Mouse (Mus musculus): ENCODE measurements around the gene Fndc5.

The Fndc5 gene

DNA sequence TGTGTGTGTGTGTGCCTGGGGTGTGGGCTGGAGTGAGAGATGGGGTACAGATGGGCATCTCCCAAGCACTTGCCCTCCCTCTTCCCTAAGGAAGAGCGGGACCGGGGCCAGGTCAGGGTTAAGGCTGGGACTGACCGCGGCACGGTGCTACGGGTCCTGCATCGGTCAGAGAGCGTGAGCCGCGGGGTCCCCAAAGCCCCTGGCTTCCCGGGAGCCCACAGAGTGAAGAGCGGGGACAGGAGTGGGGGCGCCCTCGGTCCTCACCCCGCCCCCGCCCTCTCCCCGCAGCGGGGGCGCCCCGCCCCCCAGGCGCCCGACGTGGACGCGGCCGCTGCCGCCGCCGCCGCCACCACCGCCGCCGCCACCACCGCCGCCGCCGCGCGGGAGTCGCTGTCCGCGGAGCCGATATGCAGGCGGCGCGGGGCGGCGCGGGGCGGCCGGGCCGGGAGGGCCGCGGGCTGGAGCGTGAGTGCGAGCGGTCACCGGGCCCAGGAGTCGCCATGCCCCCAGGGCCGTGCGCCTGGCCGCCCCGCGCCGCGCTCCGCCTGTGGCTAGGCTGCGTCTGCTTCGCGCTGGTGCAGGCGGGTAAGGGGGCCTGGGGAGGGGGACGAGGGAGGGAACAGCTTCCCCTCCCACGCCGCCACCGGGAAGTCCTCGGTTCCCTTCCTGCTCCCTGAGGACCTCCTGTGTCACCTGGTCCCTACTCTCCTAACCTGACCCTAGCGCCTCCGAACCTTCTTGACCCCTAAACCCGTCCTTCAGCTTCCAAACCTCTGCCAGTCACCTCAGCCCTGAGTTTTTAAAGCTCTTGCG, at the start of gene Fndc5:
TSS of gene Fndc5 (plus strand) at position 421 of the 813 bp plus-strand sequence.
- no peak for DNase-seq (ENCODE audit: low spot score in 2 of 2)

GRCm38 (mm10) chr4:129087850-129088249, 48.9 kb upstream of the Fndc5 start:
- no peak for DNase-seq (ENCODE audit: low spot score in 2 of 2)

GRCm38 (mm10) chr4:129095276-129095675, 41.5 kb upstream of the Fndc5 start:
- DNase-seq (ENCODE audit: low spot score in 2 of 2), result no peak

GRCm38 (mm10) chr4:129097006-129097405, 39.8 kb upstream of the Fndc5 start:
- no peak for DNase-seq (ENCODE audit: low spot score in 2 of 2)

DNA sequence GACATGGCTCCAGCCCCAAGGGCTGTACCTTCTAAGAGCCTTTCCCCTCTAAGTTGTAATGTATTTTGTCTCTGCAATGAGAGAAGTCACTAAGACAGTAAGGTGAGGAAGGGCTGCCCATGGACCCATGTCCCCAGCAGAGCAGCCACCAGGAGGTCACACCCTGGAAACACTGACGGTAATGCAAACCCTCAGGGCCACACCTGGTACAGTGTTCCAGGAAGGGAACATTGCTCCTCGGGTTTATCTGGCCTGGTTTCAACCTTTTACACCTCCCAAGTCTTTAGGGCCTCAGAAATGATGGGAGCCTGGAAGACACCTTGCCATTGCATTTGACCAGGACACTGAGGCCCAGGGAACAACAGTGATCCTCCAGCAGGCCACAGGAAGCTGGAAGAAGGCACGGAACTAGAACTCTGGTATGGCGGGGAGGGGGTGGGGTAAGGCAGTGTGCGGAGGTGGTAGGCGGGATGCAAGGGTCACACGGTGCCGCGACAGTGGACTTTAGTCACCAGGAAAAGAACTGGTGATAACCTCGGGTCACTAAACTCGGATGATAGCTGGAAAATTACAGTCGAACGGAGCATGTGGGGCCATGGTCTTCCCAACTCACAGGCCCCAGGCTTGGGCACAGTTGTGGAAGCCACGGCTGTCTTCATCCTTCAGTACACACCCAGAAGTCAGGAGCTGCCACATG, 34.5 kb upstream of the Fndc5 start:
- DNase-seq (ENCODE audit: low spot score in 2 of 2), result no peak

- DNase-seq (ENCODE audit: low spot score in 2 of 2), result no peak
Measured at GRCm38 (mm10) chr4:129105356-129105755, 31.4 kb upstream of the Fndc5 start, which contains the start of gene Tmem54. Gene Tmem54, plus strand, starts transcription at chr4:129105548.

DNA sequence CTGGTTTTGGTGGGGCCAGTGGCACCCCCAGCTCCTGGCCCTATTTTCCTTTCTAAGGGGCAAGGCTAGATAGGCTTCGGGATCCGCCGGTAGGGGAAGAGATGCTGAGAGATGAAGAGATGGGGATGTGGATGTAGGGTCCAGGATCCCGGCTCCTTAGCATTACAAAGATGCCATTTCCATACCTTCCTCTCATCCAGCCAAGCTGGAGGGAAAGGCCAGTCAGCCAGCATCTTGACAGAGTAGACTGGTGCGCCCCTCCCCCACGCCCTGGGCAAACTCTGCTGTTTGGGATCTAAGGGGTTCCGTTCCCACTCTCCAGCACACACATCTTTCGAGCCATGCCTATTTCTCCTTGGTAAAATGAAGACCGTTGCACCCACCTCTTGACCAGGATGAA, 30.7 kb upstream of the Fndc5 start:
- DNase-seq (ENCODE audit: low spot score in 2 of 2), result no peak

- DNase-seq (ENCODE audit: low spot score in 2 of 2), result no peak
Measured at GRCm38 (mm10) chr4:129107348-129107899, 29.4 kb upstream of the Fndc5 start.

- no peak for DNase-seq (ENCODE audit: low spot score in 2 of 2)
Measured at GRCm38 (mm10) chr4:129108624-129109023, 28.2 kb upstream of the Fndc5 start.

- no peak for DNase-seq (ENCODE audit: low spot score in 2 of 2)
Measured at GRCm38 (mm10) chr4:129110804-129111203, 26.0 kb upstream of the Fndc5 start.

- DNase-seq (ENCODE audit: low spot score in 2 of 2), result no peak
Measured at GRCm38 (mm10) chr4:129111350-129111749, 25.4 kb upstream of the Fndc5 start.

DNA sequence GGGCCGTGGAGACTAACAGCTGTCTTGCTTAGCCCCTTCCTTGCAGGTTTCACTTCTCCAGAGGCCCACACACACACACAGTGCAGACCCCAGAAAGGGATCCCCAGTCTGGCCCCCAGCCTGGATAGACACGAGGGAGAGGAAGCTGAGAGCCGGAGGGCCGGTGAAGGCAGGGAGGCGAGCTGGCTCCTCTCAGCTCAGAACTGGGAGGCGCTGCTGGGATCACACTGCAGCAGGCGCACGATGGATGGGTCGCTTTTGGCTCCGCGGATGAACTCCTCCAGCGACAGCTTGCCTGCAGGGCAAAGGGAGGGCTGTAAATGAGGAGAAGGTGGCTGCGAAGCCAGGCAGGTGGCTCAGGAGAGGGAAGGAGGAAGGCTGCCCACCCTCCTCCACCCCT, 24.6 kb upstream of the Fndc5 start:
- no peak for DNase-seq (ENCODE audit: low spot score in 2 of 2)

- DNase-seq (ENCODE audit: low spot score in 2 of 2), result peak; percentile 91 to 92
Measured at GRCm38 (mm10) chr4:129113083-129113988, 23.5 kb upstream of the Fndc5 start.

DNA sequence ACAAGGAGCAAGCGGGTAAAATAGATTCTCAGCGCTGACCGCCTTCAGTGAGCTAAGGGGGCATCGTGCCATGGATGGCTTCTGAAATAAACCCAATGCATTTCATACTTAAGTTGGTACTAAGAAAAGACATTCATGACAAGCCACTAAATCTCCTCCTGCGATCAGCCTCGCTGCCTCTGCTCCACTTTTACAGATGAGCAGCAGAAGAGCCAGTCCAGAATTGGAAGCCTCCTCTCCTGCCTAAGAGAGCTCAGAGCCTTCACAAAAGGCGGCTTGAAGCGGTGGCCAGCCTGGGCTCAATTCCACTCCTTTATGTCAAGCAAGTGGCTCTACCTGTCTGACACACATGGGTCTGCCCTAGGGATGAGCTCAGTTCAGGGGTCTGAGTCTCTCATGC, 20.1 kb upstream of the Fndc5 start:
- DNase-seq (ENCODE audit: low spot score in 2 of 2), result peak in 1 of 2 experiments; percentile 45

GRCm38 (mm10) chr4:129117720-129118510, 18.9 kb upstream of the Fndc5 start:
- DNase-seq (ENCODE audit: low spot score in 2 of 2), result peak in 1 of 2 experiments; percentile 50

DNA sequence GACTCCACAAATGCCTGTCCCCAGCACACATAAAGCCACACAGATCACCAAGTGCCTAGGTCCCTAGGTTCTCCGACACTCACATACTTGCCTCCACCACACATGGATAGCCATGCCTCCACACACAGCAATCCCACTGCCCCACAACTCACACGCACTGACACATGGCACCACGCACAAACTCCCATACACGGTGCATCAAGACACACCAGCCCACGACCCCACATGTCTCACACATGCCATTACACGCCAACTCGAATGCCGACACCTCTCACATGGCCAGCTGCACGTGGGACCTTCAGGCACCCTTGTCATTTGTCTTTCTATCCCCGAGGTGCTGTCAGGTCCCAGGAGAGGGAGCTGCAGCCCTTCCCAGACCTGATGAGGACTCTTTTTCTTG, 17.1 kb upstream of the Fndc5 start:
- peak in 1 of 2 experiments; percentile 59 for DNase-seq (ENCODE audit: low spot score in 2 of 2)

GRCm38 (mm10) chr4:129120520-129121445, 16.0 kb upstream of the Fndc5 start:
- DNase-seq (ENCODE audit: low spot score in 2 of 2), result peak; percentile 88 to 89

DNA sequence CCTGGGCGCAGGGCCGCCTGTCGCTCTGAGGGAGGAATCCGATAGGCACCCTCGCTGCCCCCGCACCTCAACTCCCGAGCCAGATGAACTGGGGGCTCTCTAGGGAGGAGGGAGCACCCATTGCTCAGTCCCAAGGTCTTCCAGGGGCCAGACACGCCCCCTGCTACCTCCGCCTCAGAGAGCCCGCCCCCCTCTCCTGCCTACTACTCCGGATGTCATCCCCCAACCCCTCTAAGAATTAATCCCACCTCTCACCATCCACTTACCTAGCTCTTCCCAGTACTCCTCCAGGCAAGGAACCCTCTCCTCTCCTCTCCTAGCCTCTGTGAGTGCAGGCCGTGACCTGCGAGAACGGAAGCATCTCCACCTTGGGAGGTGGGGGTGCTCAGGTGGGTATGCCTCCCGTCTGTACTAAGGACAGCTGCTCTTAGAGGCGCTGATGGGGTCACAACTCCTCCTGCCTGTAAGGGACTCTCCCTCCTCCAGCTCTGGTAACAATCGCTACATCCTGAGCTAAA, 15.2 kb upstream of the Fndc5 start, which contains the start of gene Hpca:
TSS of gene Hpca (minus strand) at position 468 of the 518 bp plus-strand sequence.
- DNase-seq (ENCODE audit: low spot score in 2 of 2), result no peak

GRCm38 (mm10) chr4:129122107-129122506, 14.7 kb upstream of the Fndc5 start:
- DNase-seq (ENCODE audit: low spot score in 2 of 2), result peak in 1 of 2 experiments; percentile 39

Data from right cerebral cortex, postnatal 10 days (tissue).